Mouse (Mus musculus): ENCODE results near the gene Tspan11.

The Tspan11 gene

GRCm38 (mm10) chr6:127996928-127997327 lies 109.5 kb downstream of the Tspan11 start:
- DNase-seq = no peak

DNA sequence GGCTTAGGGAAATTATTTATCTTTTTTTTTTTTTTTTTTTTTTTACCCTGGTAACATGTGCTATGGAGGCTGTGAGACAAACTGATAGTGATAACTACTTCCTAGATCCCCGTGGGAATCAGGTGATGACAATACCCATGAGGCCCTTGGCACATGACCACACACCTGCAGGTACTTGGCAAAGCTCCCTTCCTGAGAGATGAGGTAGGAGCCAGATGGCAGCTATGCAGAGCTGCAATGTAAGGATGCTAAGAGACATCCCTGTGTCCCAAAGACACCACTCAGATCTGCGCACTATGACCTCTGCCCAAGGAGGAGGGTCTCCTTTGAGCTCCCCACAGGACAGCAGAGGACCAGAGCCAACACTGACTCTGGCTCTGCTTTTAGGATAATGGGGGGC lies 111.7 kb downstream of the Tspan11 start:
- DNase-seq = no peak

DNA sequence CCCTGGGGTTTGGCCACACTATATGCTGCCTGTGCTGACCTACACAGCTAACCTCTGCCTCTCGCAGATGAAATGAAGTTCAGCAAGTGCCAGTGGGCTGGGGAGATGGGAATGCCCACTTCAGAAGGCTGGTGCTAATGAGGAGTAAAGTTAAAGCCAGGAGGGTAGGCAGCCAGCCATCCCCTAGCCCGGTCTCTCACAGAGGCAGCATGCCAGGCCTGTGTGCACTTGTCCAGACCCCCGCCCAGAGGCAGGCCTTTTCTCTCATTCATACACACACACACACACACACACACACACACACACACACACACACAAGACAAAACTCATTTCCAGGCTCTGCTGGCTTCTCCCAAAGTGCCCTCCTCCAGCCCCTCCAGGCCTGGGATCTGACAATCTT lies 113.4 kb downstream of the Tspan11 start:
- DNase-seq = no peak

DNA sequence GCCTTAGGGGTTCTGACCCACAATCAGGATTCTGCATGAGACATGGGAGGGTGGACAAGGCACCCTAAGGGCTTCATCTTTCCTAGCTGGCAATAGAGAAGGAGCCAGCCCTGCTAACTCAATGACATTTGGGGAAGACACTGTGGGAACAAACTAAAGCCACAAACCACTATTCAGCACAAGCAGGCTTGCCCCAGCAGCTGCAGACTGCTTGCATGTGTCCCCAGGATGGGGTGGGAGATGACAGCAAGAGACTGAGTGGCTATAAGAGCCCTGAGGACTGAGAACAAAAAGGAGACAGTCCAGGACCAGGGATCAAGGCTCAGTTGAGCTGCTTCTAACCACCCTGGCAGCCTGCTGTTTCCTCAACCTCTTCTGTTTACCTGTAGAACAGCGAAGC lies 114.2 kb downstream of the Tspan11 start:
- no peak for DNase-seq

- DNase-seq = no peak
These were observed 114.7 kb downstream of the Tspan11 start for GRCm38 (mm10) chr6:128002104-128002503.

GRCm38 (mm10) chr6:128002667-128003066 lies 115.3 kb downstream of the Tspan11 start:
- DNase-seq = no peak

DNA sequence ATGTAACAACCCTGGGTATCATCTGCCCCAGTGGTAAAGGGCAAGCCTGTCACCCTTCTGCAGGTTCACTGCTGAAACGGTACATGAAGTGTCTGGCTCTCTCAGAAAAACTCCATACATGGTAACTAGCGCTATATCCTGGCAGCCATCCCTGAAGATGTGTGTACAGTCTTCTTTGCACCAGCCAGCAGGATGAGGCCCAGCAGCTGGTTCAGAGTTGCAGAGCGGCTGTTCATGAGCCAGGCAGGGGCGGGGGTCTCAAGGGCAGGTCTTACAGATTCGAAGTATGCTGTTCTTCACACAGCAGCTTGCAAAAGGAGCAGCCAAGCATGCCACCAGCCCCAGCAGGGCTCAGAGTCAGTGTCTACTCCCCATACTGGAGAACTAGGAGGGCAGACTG lies 116.2 kb downstream of the Tspan11 start:
- no peak for DNase-seq

Measured in B cell, adult 2 months (primary cell).